Mouse (Mus musculus): ENCODE data around the gene Paqr4.

GRCm38 (mm10) chr17:23706212-23706611 is 34.5 kb downstream of the Paqr4 start:
- TF ChIP-seq GATA1 (IDR thresholded peaks at IDR 0.05; ENCODE audit: low read length) (no peak), TAL1 (IDR thresholded peaks at IDR 0.05; ENCODE audit: low read length) (no peak)
